Mouse (Mus musculus) spleen, adult 12 weeks (tissue): ENCODE data around the gene Jade1.

Experiments
- DNase-seq: peaks from one replicate; pipeline ENCODE4 v3.0.0; 2022; ENCODE audit warnings: low spot score

The Jade1 gene

GRCm38 (mm10) chr3:41555491-41556381, at the start of gene Jade1:
Gene Jade1, plus strand, starts transcription at chr3:41555731.
- DNase-seq = no peak

DNA sequence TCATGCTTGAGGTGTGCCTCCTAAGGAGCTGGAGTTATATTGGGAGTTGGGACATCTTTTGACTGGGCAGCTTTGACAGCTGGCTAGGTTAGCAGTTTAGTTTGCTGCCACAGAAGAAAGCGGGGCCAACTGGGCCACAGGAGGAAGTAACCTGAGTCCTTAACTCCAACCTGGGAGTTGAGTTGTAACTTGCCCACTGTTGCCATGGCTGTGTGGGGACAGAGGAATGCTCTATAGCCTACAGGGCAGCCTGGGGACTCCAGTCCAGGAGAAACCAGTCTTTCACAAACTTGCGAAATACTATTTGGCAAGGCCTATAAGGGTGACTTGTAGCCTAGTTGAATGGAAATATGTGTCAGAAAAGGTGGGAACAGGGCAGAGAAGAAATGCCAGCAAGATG, 46.1 kb upstream of the Jade1 start:
- DNase-seq = no peak

GRCm38 (mm10) chr3:41510191-41510590, 45.3 kb upstream of the Jade1 start:
- DNase-seq = no peak

DNA sequence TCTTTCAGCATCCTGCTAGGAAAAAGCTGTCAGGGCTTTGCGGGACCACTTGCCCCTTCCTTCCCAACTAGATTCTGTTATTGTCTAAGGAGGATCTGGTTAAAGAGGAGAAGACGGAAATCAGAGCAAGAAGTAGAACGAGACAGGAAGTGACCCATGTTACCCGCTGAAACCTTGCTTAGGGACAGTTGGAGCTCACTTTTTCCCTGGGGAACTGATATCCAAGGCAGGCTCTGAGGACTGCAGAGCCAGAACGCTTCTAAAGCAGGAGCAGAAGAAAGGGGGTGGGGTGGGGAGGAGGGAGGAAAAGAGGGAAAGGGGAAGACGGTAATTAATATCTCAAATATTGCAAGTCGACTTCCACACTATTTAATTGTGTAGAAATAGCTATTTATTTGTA, 44.8 kb upstream of the Jade1 start:
- no peak for DNase-seq

DNA sequence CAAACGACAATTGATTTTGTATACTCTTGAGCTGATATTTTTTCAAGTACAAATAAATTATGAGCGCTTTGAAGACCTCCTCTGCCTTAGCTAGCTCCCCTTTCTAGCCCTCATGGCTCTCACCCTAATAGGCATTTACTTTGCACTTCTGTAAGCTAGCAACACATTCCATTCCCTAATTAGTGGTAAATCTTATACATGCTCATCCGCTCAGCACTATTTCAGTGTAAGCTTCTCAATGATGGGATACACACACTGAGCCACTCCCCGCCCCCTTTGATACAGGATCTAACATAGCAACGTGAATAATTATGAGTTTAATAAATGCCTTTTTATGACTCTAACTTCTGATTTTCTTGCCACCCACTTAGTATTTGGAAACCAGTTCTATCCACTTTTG, 41.5 kb upstream of the Jade1 start:
- no peak for DNase-seq

GRCm38 (mm10) chr3:41514683-41515305, 40.7 kb upstream of the Jade1 start:
- no peak for DNase-seq

DNA sequence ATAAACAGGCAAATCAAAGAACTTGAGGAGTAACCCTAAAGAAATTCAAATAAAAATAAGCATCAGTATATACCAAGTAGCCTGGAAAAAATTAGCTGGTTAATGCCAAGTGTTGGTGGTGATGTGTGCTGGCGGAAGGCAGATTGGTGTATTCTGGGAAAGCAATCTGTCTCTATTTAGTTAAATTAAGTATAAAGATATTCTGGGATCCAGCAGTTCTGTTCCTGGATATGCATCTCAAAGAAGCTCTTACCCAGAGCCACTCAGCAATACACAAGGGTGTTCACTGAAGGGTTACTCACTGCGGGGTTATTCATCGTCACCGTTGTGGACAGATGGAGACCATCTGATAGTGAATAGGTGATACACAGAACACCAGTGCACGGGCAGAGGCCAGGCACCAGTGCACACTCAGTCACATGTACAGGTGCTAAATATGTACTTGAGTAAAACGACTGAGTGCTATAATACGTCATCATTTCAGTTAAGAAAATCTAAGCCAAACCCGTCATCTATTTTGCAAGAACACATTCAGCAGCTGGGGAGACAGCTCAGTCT, 38.5 kb upstream of the Jade1 start:
- no peak for DNase-seq

GRCm38 (mm10) chr3:41520925-41521324, 34.6 kb upstream of the Jade1 start:
- no peak for DNase-seq

- DNase-seq = no peak
Observed at GRCm38 (mm10) chr3:41521733-41522132, 33.8 kb upstream of the Jade1 start.

- no peak for DNase-seq
Observed at GRCm38 (mm10) chr3:41522226-41523005, 33.1 kb upstream of the Jade1 start.

GRCm38 (mm10) chr3:41523006-41523375, 32.5 kb upstream of the Jade1 start:
- DNase-seq = no peak

GRCm38 (mm10) chr3:41523460-41523859, 32.1 kb upstream of the Jade1 start:
- no peak for DNase-seq

- no peak for DNase-seq
Observed at GRCm38 (mm10) chr3:41528291-41528969, 27.1 kb upstream of the Jade1 start.

DNA sequence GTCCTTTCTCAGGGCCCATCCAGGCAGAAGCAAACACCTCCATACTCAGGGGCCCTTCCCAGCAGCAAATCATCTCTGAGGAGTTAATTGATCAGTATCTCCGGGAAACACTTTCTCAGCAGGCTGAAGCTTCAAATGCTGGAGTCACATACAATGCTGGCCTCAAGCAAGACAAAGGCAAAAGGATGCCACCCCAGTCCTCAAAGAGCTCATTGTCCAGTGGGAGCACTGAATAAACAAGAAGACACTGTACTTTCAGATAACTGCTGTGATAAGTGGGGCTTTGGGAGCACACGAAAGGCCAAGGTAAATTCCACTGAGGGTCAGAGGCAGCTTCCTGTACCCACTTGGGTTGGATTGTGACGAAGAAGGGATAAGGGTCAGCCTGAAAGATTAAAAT, 25.4 kb upstream of the Jade1 start:
- DNase-seq = no peak

GRCm38 (mm10) chr3:41531541-41531940, 24.0 kb upstream of the Jade1 start:
- no peak for DNase-seq

DNA sequence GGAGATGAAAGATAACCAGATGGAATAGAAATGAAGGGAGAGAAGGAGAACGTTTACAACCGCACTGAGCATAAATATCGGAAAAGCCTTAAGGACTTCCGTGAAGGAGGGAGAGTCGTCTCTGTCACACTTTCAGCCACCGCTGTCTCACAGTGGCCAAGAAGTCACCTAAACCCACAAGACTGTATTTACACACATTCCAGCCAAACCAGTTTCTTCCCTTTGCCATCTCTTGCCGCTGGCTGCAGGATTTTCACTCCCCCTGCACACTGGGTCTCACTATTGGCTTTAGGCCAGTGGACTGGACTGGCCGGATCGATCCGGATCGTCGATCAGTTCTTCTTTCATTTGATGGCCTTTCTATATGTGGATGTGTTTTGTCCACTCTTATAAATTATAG, 23.4 kb upstream of the Jade1 start:
- DNase-seq = no peak

- DNase-seq = no peak
Observed at GRCm38 (mm10) chr3:41533660-41534059, 21.9 kb upstream of the Jade1 start.

DNA sequence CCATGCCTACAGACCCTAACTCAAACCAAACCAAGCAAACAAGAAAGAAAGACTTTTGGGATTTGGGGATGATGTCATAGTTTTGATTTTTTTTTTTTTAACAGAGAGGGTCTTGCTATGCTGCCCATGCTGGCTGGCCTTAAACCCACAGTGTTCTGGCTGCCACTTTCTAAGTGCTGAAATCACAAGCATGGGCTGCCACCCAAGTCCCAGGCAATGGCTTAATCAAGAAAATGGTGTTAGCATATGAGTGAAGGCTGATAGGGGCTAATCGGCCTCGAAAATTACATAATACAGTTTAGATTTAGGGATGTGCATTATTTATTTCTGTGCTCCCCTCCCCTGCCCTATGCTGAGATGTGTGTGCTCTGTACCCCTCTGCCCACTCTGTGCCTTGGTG, 17.6 kb upstream of the Jade1 start:
- no peak for DNase-seq

DNA sequence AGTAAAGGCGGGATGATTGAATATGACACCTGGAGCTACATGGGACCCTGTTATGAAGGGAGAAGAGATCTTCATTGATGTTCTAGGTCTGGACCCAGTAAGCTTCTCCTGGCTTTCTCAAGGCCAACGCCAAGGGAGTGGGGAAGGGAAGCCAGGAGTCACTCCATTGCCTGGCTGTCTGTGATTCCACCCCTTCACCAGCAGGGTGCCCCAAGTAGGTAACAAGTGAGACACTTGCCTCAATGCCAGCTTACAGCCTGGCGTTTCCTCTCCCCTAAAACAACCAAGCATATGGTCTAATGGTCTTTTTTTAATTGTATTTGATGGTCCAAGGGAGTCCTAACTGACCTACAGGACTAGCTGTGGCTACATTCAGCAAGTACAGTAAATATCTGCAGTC, 14.2 kb upstream of the Jade1 start:
- no peak for DNase-seq

- no peak for DNase-seq
Observed at GRCm38 (mm10) chr3:41544451-41544850, 11.1 kb upstream of the Jade1 start.

DNA sequence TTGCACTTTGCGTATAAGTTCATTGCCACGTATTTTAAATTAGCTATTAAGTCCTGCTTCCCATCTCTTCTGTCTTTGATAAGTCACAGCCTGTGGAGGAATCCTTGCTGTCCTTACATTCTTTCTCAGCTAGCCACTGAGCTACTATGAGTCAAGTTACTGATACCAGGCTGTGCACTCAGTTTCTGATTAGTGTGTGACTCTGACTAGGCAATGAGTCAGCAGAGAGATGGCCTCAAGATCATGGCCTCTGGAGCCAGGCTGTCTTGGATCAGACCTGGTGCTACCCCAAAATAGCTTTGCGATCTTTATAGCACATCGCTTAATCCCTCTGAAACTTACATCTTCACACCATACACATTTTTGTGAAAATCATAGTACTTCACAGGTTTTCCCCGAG, 8.2 kb upstream of the Jade1 start:
- no peak for DNase-seq

- DNase-seq = no peak
Observed at GRCm38 (mm10) chr3:41548238-41548637, 7.3 kb upstream of the Jade1 start.
